Mouse (Mus musculus): Measurements from ENCODE around the gene Gm49416.

The Gm49416 gene

GRCm38 (mm10) chr19:8920073-8920736 is 31.5 kb downstream of the Gm49416 start, which contains the start of gene B3gat3:
B3gat3 (plus strand) TSS chr19:8920374.
- peak; percentile 85 to 95 for DNase-seq (ENCODE audit: low spot score in 2 of 2)

GRCm38 (mm10) chr19:8920836-8921291 is 32.1 kb downstream of the Gm49416 start:
- no peak for DNase-seq (ENCODE audit: low spot score in 2 of 2)

GRCm38 (mm10) chr19:8921741-8922140 is 33.0 kb downstream of the Gm49416 start:
- no peak for DNase-seq (ENCODE audit: low spot score in 2 of 2)

- no peak for DNase-seq (ENCODE audit: low spot score in 2 of 2)
These were observed 38.0 kb downstream of the Gm49416 start for GRCm38 (mm10) chr19:8926766-8927165.

- DNase-seq (ENCODE audit: low spot score in 2 of 2) = no peak
These were observed 39.3 kb downstream of the Gm49416 start for GRCm38 (mm10) chr19:8927891-8928525.

GRCm38 (mm10) chr19:8928689-8929223 is 40.0 kb downstream of the Gm49416 start:
- no peak for DNase-seq (ENCODE audit: low spot score in 2 of 2)

- DNase-seq (ENCODE audit: low spot score in 2 of 2) = peak in 1 of 2 experiments; percentile 72
These were observed 40.7 kb downstream of the Gm49416 start, which contains the start of the genes Rom1 and Eml3 for GRCm38 (mm10) chr19:8929224-8930088. Rom1 (minus strand) TSS chr19:8929356. Eml3 (plus strand) TSS chr19:8929552.

- no peak for DNase-seq (ENCODE audit: low spot score in 2 of 2)
These were observed 41.4 kb downstream of the Gm49416 start for GRCm38 (mm10) chr19:8930117-8930516.

GRCm38 (mm10) chr19:8930771-8931170 is 42.0 kb downstream of the Gm49416 start:
- DNase-seq (ENCODE audit: low spot score in 2 of 2) = no peak

GRCm38 (mm10) chr19:8936736-8937135 is 48.0 kb downstream of the Gm49416 start:
- DNase-seq (ENCODE audit: low spot score in 2 of 2) = no peak

- no peak for DNase-seq (ENCODE audit: low spot score in 2 of 2)
These were observed 51.9 kb downstream of the Gm49416 start for GRCm38 (mm10) chr19:8940526-8941133.

- DNase-seq (ENCODE audit: low spot score in 2 of 2) = no peak
These were observed 52.4 kb downstream of the Gm49416 start for GRCm38 (mm10) chr19:8941136-8941514.

- peak; percentile 79 to 92 for DNase-seq (ENCODE audit: low spot score in 2 of 2)
These were observed 52.9 kb downstream of the Gm49416 start, which contains the start of gene Mta2 for GRCm38 (mm10) chr19:8941515-8942217. Mta2 (plus strand) TSS chr19:8941875.

- DNase-seq (ENCODE audit: low spot score in 2 of 2) = peak in 1 of 2 experiments; percentile 48
These were observed 53.7 kb downstream of the Gm49416 start for GRCm38 (mm10) chr19:8942276-8942964.

- no peak for DNase-seq (ENCODE audit: low spot score in 2 of 2)
These were observed 54.3 kb downstream of the Gm49416 start for GRCm38 (mm10) chr19:8943047-8943446.

GRCm38 (mm10) chr19:8944062-8944461 is 55.3 kb downstream of the Gm49416 start:
- no peak for DNase-seq (ENCODE audit: low spot score in 2 of 2)

- DNase-seq (ENCODE audit: low spot score in 2 of 2) = no peak
These were observed 56.0 kb downstream of the Gm49416 start for GRCm38 (mm10) chr19:8944750-8945149.
